Mouse (Mus musculus) layer of hippocampus, postnatal 10 days (tissue): ENCODE results near the gene Ppp1r14d. TPM values are rescaled to one million over a fixed set of nuclear protein-coding genes. Genes with fewer than 3 reads are reported as not detected.

Experiments used
- DNase-seq, 2 experiments: peaks; one replicate each; pipeline ENCODE4 v3.0.0; 2021; ENCODE audit warnings: low spot score in 2 of 2
- long read RNA-seq: library from polyadenylated mRNA; stranded (forward); transcript quantifications from one replicate; pipeline ENCODE4 v2.0.0, GENCODE M21; 2023
- total RNA-seq, 2 experiments: library from RNA; stranded (reverse); gene quantifications; 2 replicates each; pipeline ENCODE4 v1.2.3; 2021

Gene Ppp1r14d
- total RNA-seq, result not detected
- long read RNA-seq, result 0 reads

GRCm38 (mm10) chr2:119229775-119230704 is at the start of gene Ppp1r14d:
TSS of gene Ppp1r14d (minus strand) at chr2:119229906.
- DNase-seq, result no peak

DNA sequence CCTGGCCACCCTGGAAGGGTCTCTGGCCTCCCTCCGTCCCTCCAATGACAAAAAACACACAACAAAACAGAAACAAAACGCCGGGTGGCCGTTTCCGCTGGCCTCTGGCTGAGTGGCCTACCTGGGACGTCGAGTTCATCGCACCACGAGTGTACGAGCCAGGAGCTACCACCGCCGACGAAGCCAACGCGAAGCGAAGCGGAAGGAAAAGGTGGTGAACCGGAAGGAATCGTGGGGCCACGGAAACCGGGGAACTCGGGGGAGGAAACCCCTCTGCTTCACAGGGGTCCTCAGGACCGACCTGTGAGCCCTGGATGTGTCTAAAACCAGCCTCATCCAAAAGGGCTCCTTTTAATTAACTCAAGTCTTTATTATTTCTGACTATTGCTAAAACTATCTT is 48.1 kb upstream of the Ppp1r14d start:
- no peak for DNase-seq

DNA sequence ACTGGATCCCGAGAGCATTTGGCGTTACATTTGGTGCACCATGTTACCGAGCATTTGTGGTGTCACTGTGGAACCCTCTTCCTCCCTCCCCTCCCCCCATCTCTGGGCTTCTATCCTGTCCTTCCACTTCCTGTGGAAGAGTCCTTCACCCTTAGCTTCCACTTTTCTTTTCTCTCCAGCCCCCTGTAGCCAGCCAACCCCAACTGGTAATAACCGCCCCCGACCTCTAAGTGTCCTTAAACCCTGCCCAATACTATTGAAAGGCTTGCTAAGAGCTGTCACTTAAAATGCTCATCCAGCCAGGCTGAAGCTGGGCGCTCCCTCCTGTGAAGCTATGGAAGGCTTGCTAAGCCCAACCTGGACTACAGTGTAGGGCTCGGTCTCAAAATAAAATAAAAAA is 47.2 kb upstream of the Ppp1r14d start:
- no peak for DNase-seq

DNA sequence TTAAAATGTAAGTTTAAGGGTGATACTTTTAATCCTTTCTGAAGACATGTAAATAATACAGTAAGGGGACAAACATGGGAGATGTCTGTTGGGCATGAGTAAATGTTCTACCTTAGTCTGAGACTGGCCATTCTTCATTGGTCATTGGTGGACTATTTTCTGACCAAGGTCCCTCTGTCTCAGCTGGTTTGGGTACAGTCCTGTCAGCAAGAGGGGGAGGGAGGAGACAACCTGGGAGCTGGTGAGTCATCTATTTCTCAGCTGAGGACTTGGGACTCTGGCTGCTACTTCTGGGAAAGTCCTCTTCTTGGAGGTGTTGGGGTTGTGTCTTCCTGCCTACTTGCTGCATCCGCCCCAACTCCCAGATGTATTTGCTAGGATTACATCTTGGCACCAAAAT is 44.4 kb upstream of the Ppp1r14d start:
- DNase-seq, result no peak

GRCm38 (mm10) chr2:119270643-119271331 is 41.1 kb upstream of the Ppp1r14d start, which contains the start of gene Rhov:
TSS of gene Rhov (minus strand) at chr2:119271272.
- DNase-seq, result peak; percentile 57 to 68

DNA sequence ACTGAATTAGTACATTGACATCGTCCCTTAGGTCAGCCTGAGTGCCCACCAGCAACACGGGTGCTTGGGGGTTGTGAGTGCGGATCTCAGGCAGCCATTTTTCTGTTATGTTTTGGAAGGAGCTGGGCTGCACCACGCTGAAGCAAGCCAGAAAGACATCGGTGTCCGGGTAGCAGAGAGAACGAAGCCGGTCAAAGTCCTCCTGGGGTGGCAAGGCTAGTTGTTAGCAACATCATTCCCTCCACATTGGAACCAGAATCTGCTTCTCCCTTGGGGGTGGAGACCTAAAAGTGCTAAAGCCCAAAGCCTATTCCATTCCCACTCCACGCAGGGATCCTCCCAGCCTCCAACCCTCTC is 40.6 kb upstream of the Ppp1r14d start:
- DNase-seq, result no peak

DNA sequence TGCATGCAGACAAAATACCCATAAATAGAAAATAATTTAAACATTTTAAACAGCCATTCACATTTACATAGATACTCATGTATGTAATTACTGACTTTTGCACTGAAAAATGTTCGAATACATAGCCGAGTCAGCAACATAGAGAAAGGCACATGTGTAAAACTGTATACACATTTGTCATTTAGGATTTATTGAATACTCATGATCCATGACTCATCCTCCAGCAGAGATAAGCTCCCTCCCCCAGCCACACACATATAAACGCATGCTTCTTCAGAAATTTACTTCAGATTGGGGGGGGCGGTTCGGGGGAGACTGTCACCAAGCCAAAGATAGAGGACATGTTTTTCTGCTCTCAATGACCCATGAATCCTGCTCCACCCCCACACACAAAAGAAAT is 34.1 kb upstream of the Ppp1r14d start:
- DNase-seq, result no peak

GRCm38 (mm10) chr2:119262978-119263377 is 33.3 kb upstream of the Ppp1r14d start:
- no peak for DNase-seq

- no peak for DNase-seq
Observed at GRCm38 (mm10) chr2:119261326-119261725, 31.6 kb upstream of the Ppp1r14d start.

GRCm38 (mm10) chr2:119260518-119260917 is 30.8 kb upstream of the Ppp1r14d start:
- DNase-seq, result no peak

- no peak for DNase-seq
Observed at GRCm38 (mm10) chr2:119254976-119255375, 25.3 kb upstream of the Ppp1r14d start.

GRCm38 (mm10) chr2:119250826-119251478 is 21.2 kb upstream of the Ppp1r14d start:
- peak; percentile 82 to 86 for DNase-seq

- no peak for DNase-seq
Observed at GRCm38 (mm10) chr2:119250377-119250776, 20.7 kb upstream of the Ppp1r14d start.

- DNase-seq, result no peak
Observed at GRCm38 (mm10) chr2:119249592-119250061, 19.9 kb upstream of the Ppp1r14d start.

- no peak for DNase-seq
Observed at GRCm38 (mm10) chr2:119247904-119248303, 18.2 kb upstream of the Ppp1r14d start.

DNA sequence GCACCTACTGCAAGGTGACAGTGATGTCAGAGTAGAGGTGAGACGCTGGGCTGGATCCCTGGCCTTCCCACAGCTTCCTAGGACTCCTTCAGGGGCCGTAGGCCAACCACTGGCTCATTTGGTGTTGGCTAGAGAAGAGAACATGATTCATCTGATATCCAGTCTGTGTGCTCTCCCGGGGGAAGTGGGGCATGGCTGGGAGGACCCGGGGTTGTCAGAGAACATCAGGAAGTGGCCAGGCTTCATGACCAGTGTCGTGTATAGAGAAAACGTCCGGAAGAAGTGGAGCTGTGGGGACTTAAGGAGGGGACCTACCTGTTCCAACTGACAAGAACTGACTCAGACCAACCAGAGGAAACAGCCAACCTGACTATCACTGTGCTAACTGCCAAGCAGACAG is 15.5 kb upstream of the Ppp1r14d start:
- DNase-seq, result no peak

GRCm38 (mm10) chr2:119242548-119242947 is 12.8 kb upstream of the Ppp1r14d start:
- no peak for DNase-seq

GRCm38 (mm10) chr2:119240819-119241186 is 11.1 kb upstream of the Ppp1r14d start:
- DNase-seq, result no peak

GRCm38 (mm10) chr2:119240075-119240818 is 10.5 kb upstream of the Ppp1r14d start:
- DNase-seq, result no peak

DNA sequence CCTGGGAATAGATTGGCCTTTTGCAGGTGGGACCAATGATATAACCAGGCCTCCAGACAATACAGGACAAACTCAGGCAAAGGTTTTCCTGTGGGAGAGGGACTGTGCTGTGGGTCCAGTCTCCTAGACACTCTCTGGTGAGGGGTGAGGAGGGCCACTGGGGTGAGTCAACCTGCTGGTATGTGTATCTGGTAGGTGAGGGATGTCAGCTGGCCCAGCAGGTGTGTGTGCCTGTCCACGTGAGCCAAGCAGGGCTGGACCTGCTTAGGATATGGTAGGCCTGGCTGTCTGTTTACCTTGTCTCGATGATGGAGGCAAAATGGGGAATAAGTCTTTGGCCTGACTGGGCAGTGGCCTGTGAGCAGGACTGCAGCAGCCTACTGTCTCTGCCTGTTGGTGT is 9.0 kb upstream of the Ppp1r14d start:
- no peak for DNase-seq

- peak; percentile 25 to 27 for DNase-seq
Observed at GRCm38 (mm10) chr2:119237871-119238220, 8.1 kb upstream of the Ppp1r14d start.
